Mouse (Mus musculus) lung, embryonic 16.5 days (tissue): ENCODE results near the gene Tmsb15a. TPM values are rescaled to one million over a fixed set of nuclear protein-coding genes. Genes with fewer than 3 reads are reported as not detected.
"Not testable (repeated sequence)": the region's sequence is repeated elsewhere in the genome, so short reads cannot be mapped to it uniquely, and the experiment has no call there.

Experiments
- ATAC-seq: fragments of 200-750 bp; cut with Nextera tagmentation; 2 replicates; pipeline ENCODE4 v1.8.0; 2017; ENCODE audit warnings: low read depth, mild to moderate bottlenecking, moderate library complexity
- H3K27ac ChIP-seq: fragments of 300-500 bp; sonication (generic); 2 replicates; pipeline ENCODE4 v1.5.1; 2014; ENCODE audit warnings: mild to moderate bottlenecking, control low read depth, low read length
- H3K27me3 ChIP-seq: fragments of 300-500 bp; sonication (generic); 2 replicates; pipeline ENCODE4 v1.6.1; 2014; ENCODE audit warnings: low read depth, low read length, mixed read lengths; ENCODE audit not compliant: control insufficient read depth, insufficient read depth
- H3K36me3 ChIP-seq: fragments of 300-500 bp; sonication (generic); 2 replicates; pipeline ENCODE4 v1.6.1; 2014; ENCODE audit warnings: low read length; ENCODE audit not compliant: control insufficient read depth, insufficient read depth
- H3K4me1 ChIP-seq: fragments of 300-500 bp; sonication (generic); replicated peaks from 2 replicates; pipeline ENCODE4 v1.6.1; 2014; ENCODE audit warnings: low read length, mixed read lengths; ENCODE audit not compliant: control insufficient read depth, insufficient read depth
- H3K4me2 ChIP-seq: fragments of 300-500 bp; sonication (generic); 2 replicates; pipeline ENCODE4 v1.6.1; 2014; ENCODE audit warnings: low read depth, low read length, control low read depth
- H3K4me3 ChIP-seq: fragments of 300-500 bp; sonication (generic); 2 replicates; pipeline ENCODE4 v1.5.1; 2014; ENCODE audit warnings: mild to moderate bottlenecking, low read length, control low read depth
- H3K9ac ChIP-seq: fragments of 300-500 bp; sonication (generic); 2 replicates; pipeline ENCODE4 v1.6.1; 2014; ENCODE audit warnings: low read length, control low read depth
- H3K9me3 ChIP-seq: fragments of 300-500 bp; sonication (generic); 2 replicates; pipeline ENCODE4 v1.6.1; 2016; ENCODE audit warnings: low read length; ENCODE audit not compliant: control insufficient read depth
- WGBS: fragments of 180-500 bp; shearing (Covaris S2); extraction: QIAGEN DNeasy Blood & Tissue Kit; methylation state at CpG from one replicate; pipeline ENCODE4 v1.1.7; 2014; 5-methylcytosine and 5-hydroxymethylcytosine counted together
- polyA plus RNA-seq: library from polyadenylated mRNA; unstranded; fragments of >200 nt; fragmentation: Nextera tagmentation; extraction: Ambion mirVana; gene quantifications from 2 replicates; pipeline ENCODE4 v1.2.1, GENCODE M21; 2015

Gene Tmsb15a
- polyA plus RNA-seq: not detected in 2 replicates

DNA sequence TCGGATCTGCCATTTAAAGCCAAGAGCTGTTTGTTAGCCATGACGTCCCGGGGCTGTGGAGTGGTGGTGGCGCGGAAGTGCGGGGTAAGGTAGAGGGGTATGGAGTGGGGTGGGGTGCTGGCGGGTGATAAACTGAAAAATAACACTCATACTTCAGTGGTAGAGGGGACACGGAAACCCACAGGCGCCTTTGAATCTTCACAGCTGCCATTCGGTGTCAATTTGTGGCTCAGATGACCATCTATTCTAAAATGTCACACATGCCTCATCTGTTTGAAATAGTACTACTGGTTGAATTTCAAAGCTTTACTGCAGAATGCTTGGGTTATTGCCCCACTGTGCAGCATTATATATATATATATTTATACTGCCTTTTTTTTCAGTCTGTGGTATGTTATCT lies at the start of gene Tmsb15a:
Tmsb15a (minus strand) TSS at position 101 of the 400 bp plus-strand sequence.
- H3K9ac ChIP-seq: no peak within 1 kb of the TSS
- no peaks in the 10 kb centered on the region; the same call in 1 of the 2 replicates for H3K27me3 ChIP-seq
- H3K27ac ChIP-seq: no peak within 1 kb of the TSS
- no peak within 1 kb of the TSS for H3K4me3 ChIP-seq
- ATAC-seq: no peak
- 65% methylated on average over 10 of the region's 10 CpGs for WGBS
- H3K4me2 ChIP-seq: no peak within 1 kb of the TSS
- no peaks in the 10 kb centered on the region for H3K36me3 ChIP-seq
- H3K4me1 ChIP-seq: no peaks in the 10 kb centered on the region
- H3K9me3 ChIP-seq: no peaks in the 10 kb centered on the region

GRCm38 (mm10) chrX:135768565-135768964 lies 43.5 kb upstream of the Tmsb15a start:
- no peak overlapping the region for H3K27ac ChIP-seq
- H3K4me1 ChIP-seq: no peaks in the 10 kb centered on the region
- no peak overlapping the region for H3K9ac ChIP-seq
- no peaks in the 10 kb centered on the region for H3K9me3 ChIP-seq
- no peak overlapping the region for H3K4me2 ChIP-seq
- no peak for ATAC-seq
- H3K4me3 ChIP-seq: no peak overlapping the region
- no peaks in the 10 kb centered on the region for H3K36me3 ChIP-seq
- 55% methylated on average over 2 of the region's 2 CpGs for WGBS
- H3K27me3 ChIP-seq: no peaks in the 10 kb centered on the region

GRCm38 (mm10) chrX:135768043-135768548 lies 43.0 kb upstream of the Tmsb15a start:
- no peaks in the 10 kb centered on the region for H3K27me3 ChIP-seq
- no peaks in the 10 kb centered on the region for H3K36me3 ChIP-seq
- ATAC-seq: no peak
- no peak overlapping the region for H3K4me2 ChIP-seq
- no peaks in the 10 kb centered on the region for H3K9me3 ChIP-seq
- no peaks in the 10 kb centered on the region for H3K4me1 ChIP-seq
- 64% methylated on average over 3 of the region's 3 CpGs for WGBS
- no peak overlapping the region for H3K4me3 ChIP-seq
- H3K9ac ChIP-seq: no peak overlapping the region
- no peak overlapping the region for H3K27ac ChIP-seq

DNA sequence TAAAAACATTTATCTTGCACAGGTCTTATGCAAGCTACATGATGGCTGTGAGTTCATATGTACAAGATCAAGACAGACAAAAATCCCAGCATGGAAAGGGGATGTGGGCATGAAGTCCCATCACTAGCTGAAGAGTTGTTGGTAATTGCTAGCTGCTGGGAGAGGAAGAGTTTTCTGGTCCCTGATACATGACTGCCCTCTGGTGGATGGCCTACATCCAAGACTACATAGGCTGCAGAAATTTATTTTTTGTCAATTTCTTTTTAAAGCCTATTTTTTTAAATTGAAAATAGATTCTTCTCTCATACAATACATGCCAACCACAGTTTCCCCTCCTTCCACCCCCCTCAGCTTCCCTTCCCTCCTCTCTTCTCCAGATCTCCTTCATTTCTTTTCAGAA lies 36.6 kb upstream of the Tmsb15a start:
- no peaks in the 10 kb centered on the region for H3K4me1 ChIP-seq
- no peaks in the 10 kb centered on the region for H3K9me3 ChIP-seq
- peaks cover 3% of the 10 kb centered on the region for H3K36me3 ChIP-seq
- no peak overlapping the region for H3K27ac ChIP-seq
- no peak for ATAC-seq
- no peak overlapping the region for H3K4me2 ChIP-seq
- no peak overlapping the region for H3K4me3 ChIP-seq
- no peak overlapping the region for H3K9ac ChIP-seq
- no peaks in the 10 kb centered on the region for H3K27me3 ChIP-seq

- H3K4me1 ChIP-seq: no peaks in the 10 kb centered on the region
- no peaks in the 10 kb centered on the region for H3K9me3 ChIP-seq
- no peak overlapping the region for H3K27ac ChIP-seq
- H3K4me3 ChIP-seq: no peak overlapping the region
- 0% methylated on average over 2 of the region's 2 CpGs for WGBS
- H3K4me2 ChIP-seq: no peak overlapping the region
- ATAC-seq: no peak
- no peaks in the 10 kb centered on the region for H3K27me3 ChIP-seq
- H3K36me3 ChIP-seq: no peaks in the 10 kb centered on the region
- no peak overlapping the region for H3K9ac ChIP-seq
Observed at GRCm38 (mm10) chrX:135752832-135753231, 27.8 kb upstream of the Tmsb15a start.

DNA sequence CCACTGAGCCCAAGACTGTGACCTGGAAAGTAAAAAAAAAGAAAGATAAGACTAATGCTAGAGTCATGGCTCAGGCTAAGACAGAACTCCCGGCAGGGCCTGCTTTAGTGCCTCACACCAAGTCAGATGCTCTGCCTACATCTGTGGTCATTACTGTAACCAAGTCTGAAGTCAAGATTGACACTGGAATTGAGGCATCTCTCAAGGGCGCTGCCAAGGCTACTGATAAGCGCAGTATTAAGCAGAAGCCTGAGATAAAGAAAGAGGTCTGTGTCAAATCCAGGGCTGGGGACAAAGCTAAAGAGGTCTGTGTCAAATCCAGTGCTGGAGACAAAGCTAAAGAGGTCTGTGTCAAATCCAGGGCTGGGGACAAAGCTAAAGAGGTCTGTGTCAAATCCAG lies 20.3 kb upstream of the Tmsb15a start:
- H3K27ac ChIP-seq, H3K36me3 ChIP-seq, H3K27me3 ChIP-seq, H3K4me3 ChIP-seq, H3K4me2 ChIP-seq, ATAC-seq, H3K4me1 ChIP-seq, H3K9ac ChIP-seq, H3K9me3 ChIP-seq: not testable (repeated sequence)
- 81% methylated on average over 3 of the region's 3 CpGs for WGBS

DNA sequence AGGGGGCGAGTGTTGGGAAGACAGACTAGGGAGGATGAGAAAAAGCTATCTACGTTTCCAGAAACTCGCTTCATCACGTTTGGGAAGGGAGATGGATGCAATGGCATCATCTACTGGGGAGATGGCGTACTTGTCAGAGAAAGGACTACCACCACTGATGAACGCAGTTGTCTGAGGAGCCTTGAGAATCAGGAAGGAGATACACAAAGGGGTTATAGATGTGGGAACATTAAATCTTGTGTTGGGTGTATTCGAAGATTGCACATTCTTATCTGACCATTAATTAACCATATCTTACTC lies 17.9 kb upstream of the Tmsb15a start:
- Histone ChIP-seq H3K27ac (no peak overlapping the region; the same call in 1 of the 2 replicates), H3K9me3 (no peaks in the 10 kb centered on the region), H3K27me3 (no peaks in the 10 kb centered on the region), H3K4me2 (peak overlapping the region; percentile 56), H3K4me3 (peak overlapping the region; percentile 69), H3K9ac (peak overlapping the region; percentile 75), H3K36me3 (no peaks in the 10 kb centered on the region), H3K4me1 (no peaks in the 10 kb centered on the region)
- 0 out of 2 replicates have a peak, but pooled peaks have one; percentile 2 for ATAC-seq
- WGBS: 13% methylated on average over 7 of the region's 7 CpGs

DNA sequence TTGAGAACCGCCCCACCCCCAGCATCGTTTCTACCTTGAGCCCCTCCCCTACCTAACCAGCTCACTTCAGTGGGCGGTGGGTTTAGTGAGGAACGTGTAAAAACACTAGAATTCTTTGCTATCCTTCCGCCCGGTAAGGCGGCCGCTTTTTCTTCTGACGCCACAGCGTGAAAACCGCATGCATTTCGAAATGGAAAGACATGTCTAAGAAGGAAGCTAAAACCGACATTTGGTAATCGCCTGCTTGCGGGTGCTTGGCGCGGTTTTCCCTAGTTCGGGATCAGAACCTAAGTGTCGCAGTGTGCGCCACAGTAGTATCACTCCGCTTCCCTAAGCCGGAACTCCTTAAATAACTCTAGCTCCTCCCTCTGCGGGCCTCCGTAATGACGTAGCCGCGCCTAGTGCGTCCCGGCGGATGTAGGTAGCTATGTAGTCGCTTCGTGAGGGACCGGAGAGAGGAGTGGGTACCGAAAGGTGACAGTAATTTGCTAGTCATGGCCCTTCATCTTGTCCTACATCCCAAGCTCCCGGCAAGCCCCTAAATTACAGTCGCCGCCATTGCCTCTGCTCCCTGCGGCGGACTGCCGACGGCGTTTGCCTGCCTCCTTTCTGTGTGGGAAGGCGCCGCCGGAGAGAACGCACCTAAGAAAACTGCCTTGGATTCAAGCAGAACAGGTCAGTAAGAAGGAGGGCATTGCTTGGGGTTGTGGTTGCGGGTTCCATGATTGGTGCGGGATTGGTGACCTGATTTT lies 17.4 kb upstream of the Tmsb15a start, which contains the start of the genes Armcx5 and Gprasp1:
Armcx5 (plus strand) TSS at position 430 of the 752 bp plus-strand sequence.
Gprasp1 (plus strand) TSS at position 430 of the 752 bp plus-strand sequence.
- WGBS: 10% methylated on average over 48 of the region's 48 CpGs
- no peaks in the 10 kb centered on the region for H3K4me1 ChIP-seq
- ATAC-seq: peak; percentile 99
- no peaks in the 10 kb centered on the region for H3K27me3 ChIP-seq
- H3K9me3 ChIP-seq: no peaks in the 10 kb centered on the region
- peak within 1 kb of the TSS; percentile 60 for H3K27ac ChIP-seq
- H3K4me3 ChIP-seq: peak within 1 kb of the TSS; percentile 69
- H3K36me3 ChIP-seq: no peaks in the 10 kb centered on the region
- H3K4me2 ChIP-seq: peak within 1 kb of the TSS; percentile 56
- peak within 1 kb of the TSS; percentile 75 for H3K9ac ChIP-seq

DNA sequence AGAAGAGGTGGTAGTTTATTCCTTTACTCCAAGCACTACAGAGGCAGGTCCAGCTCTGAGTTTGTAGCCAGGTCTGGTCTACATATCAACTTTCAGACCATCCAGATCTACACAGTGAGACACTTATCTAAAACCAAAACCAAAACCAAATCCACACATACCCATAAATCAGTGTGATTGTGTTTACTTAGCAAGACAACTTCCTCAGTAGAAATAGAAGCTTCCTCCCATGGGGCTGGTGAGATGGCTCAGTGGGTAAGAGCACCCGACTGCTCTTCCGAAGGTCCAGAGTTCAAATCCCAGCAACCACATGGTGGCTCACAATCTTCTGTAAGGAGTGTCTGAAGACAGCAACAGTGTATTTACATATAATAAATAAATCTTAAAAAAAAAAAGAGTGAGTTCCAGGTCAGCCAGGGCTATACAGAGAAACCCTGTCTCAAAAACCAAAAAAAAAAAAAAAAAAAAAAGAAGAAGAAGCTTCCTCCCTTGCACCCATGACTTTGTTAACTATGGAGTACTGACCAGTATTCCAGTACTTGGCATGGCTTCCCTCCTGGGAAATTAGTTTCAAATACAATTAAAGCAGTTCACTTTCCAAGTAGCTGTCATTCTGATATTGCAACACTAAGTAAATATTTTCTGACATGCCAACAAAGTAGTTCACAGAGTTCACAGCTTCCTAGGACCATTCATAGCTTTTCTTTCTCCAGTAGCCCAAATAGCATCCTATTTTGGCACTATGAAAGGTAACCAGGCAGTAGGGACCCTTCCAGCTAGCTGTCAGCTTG lies 13.9 kb upstream of the Tmsb15a start:
- H3K4me1 ChIP-seq: no peaks in the 10 kb centered on the region
- H3K9ac ChIP-seq: no peak overlapping the region
- 86% methylated on average over 2 of the region's 2 CpGs for WGBS
- H3K27ac ChIP-seq: no peak overlapping the region
- H3K4me3 ChIP-seq: no peak overlapping the region
- H3K4me2 ChIP-seq: no peak overlapping the region
- no peaks in the 10 kb centered on the region for H3K27me3 ChIP-seq
- H3K36me3 ChIP-seq: no peaks in the 10 kb centered on the region
- no peak for ATAC-seq
- H3K9me3 ChIP-seq: no peaks in the 10 kb centered on the region
